Mouse (Mus musculus): Measurements from ENCODE around the gene Dhrs7b.

Dhrs7b gene

DNA sequence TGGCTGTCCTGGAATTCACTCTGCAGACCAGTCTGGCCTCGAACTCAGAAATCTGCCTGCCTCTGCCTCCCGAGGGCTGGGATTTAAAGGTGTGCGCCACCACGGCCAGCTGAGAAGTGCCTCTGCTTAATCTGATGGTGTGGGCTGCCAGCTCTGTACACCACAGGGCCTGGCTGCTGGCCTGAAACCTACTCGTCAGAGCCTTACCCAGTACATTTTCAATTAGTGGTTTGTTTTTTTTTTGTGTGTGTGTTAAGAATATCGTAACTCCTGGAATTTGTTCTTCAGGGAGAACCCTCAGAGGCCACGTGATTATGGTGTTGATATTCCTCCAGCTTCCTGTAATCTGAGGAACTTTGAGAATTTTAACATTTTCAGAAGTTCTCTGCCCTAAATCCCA lies 71.6 kb downstream of the Dhrs7b start:
- no peak for DNase-seq

DNA sequence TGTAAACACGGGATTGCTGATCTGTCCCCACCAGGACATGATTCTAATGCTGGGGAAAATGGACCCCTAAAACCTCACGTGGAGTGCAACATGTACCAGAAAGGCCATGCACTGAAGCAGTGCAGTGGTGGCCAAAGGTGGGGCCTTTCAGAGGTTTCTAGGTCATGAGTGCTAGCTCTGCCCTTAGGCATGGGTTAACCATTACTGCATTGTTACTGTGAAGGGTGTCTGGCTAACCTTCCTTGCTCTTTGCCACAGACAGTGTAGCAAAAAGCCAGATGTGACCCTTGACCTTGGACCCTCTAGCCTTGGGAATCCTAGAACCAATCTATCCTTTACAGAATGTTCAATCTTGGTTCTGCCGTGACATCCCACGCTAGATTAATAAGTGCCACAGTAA lies 72.1 kb downstream of the Dhrs7b start:
- DNase-seq, result no peak

GRCm38 (mm10) chr11:60903661-60904061 lies 73.2 kb downstream of the Dhrs7b start:
- no peak for DNase-seq

GRCm38 (mm10) chr11:60905407-60906120 lies 75.1 kb downstream of the Dhrs7b start:
- DNase-seq, result no peak

DNA sequence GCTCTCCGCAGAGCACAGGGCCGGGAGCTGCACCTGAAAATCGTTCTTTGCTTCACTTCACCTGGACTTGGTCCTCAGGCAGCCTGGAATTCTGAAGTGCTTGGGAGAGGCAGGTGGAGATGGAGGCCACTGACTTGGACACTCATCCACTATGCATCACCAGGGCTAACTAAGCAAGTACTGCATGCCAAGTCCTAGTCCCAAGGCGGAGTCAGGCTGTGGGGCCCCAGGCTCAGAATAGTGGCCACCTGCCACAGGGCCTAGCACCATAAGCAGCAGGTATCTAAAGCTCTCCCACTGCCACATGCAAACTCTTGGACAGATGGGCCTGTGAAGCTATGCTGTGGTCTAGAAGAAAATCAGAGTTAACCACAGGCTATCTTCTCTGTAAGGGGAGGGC lies 76.0 kb downstream of the Dhrs7b start:
- no peak for DNase-seq

GRCm38 (mm10) chr11:60908073-60908472 lies 77.6 kb downstream of the Dhrs7b start:
- no peak for DNase-seq

GRCm38 (mm10) chr11:60909626-60910025 lies 79.2 kb downstream of the Dhrs7b start:
- DNase-seq, result no peak
